Mouse (Mus musculus): ENCODE measurements at regions not wholly inside any gene's neighbourhood (a gene's known extent, or its start where the extent isn't known, plus 50 kb on each side); places are given as distances from the start of the nearest gene placed in this dataset.

GRCm38 (mm10) chr15:51256681-51257080, 2628.0 kb upstream of the Gm7489 start:
- DNase-seq (ENCODE audit: low spot score in 2 of 2), result no peak

- DNase-seq (ENCODE audit: low spot score in 2 of 2), result no peak
Observed at GRCm38 (mm10) chr15:51264599-51265163, 2620.0 kb upstream of the Gm7489 start.

- DNase-seq (ENCODE audit: low spot score in 2 of 2), result no peak
Observed at GRCm38 (mm10) chr15:51265971-51266370, 2618.7 kb upstream of the Gm7489 start.

GRCm38 (mm10) chr15:51271632-51272312, 2612.9 kb upstream of the Gm7489 start:
- no peak for DNase-seq (ENCODE audit: low spot score in 2 of 2)

GRCm38 (mm10) chr15:51285334-51285733, 2599.4 kb upstream of the Gm7489 start:
- no peak for DNase-seq (ENCODE audit: low spot score in 2 of 2)

- DNase-seq (ENCODE audit: low spot score in 2 of 2), result no peak
Observed at GRCm38 (mm10) chr15:51286352-51286751, 2598.4 kb upstream of the Gm7489 start.

GRCm38 (mm10) chr15:51288911-51289432, 2595.7 kb upstream of the Gm7489 start:
- DNase-seq (ENCODE audit: low spot score in 2 of 2), result no peak

GRCm38 (mm10) chr15:51289916-51290315, 2594.8 kb upstream of the Gm7489 start:
- DNase-seq (ENCODE audit: low spot score in 2 of 2), result no peak

- no peak for DNase-seq (ENCODE audit: low spot score in 2 of 2)
Observed at GRCm38 (mm10) chr15:51291183-51291582, 2593.5 kb upstream of the Gm7489 start.

GRCm38 (mm10) chr15:51296841-51297240, 2587.9 kb upstream of the Gm7489 start:
- no peak for DNase-seq (ENCODE audit: low spot score in 2 of 2)

GRCm38 (mm10) chr15:51318072-51318471, 2566.6 kb upstream of the Gm7489 start:
- DNase-seq (ENCODE audit: low spot score in 2 of 2), result no peak

GRCm38 (mm10) chr15:51318760-51319159, 2565.9 kb upstream of the Gm7489 start:
- no peak for DNase-seq (ENCODE audit: low spot score in 2 of 2)

- no peak for DNase-seq (ENCODE audit: low spot score in 2 of 2)
Observed at GRCm38 (mm10) chr15:51320366-51320894, 2564.3 kb upstream of the Gm7489 start.

- no peak for DNase-seq (ENCODE audit: low spot score in 2 of 2)
Observed at GRCm38 (mm10) chr15:51323284-51323683, 2561.4 kb upstream of the Gm7489 start.

- DNase-seq (ENCODE audit: low spot score in 2 of 2), result no peak
Observed at GRCm38 (mm10) chr15:51324211-51324610, 2560.5 kb upstream of the Gm7489 start.

- no peak for DNase-seq (ENCODE audit: low spot score in 2 of 2)
Observed at GRCm38 (mm10) chr15:51327702-51328101, 2557.0 kb upstream of the Gm7489 start.

GRCm38 (mm10) chr15:51336441-51336840, 2548.3 kb upstream of the Gm7489 start:
- no peak for DNase-seq (ENCODE audit: low spot score in 2 of 2)

- DNase-seq (ENCODE audit: low spot score in 2 of 2), result no peak
Observed at GRCm38 (mm10) chr15:51346301-51346700, 2538.4 kb upstream of the Gm7489 start.

- DNase-seq (ENCODE audit: low spot score in 2 of 2), result no peak
Observed at GRCm38 (mm10) chr15:51363391-51363790, 2521.3 kb upstream of the Gm7489 start.

- no peak for DNase-seq (ENCODE audit: low spot score in 2 of 2)
Observed at GRCm38 (mm10) chr15:51371162-51371561, 2513.5 kb upstream of the Gm7489 start.

- DNase-seq (ENCODE audit: low spot score in 2 of 2), result no peak
Observed at GRCm38 (mm10) chr15:51390383-51390782, 2494.3 kb upstream of the Gm7489 start.

- DNase-seq (ENCODE audit: low spot score in 2 of 2), result no peak
Observed at GRCm38 (mm10) chr15:51391352-51391751, 2493.4 kb upstream of the Gm7489 start.
